Mouse (Mus musculus) erythroblast, embryonic 14.5 days (primary cell): ENCODE results near the gene Btbd19.

Experiments
- GATA1 ChIP-seq: IDR thresholded peaks from 2 replicates; pipeline ENCODE4 v1.6.1; 2012; ENCODE audit warnings: low read length, inconsistent platforms, mixed read lengths
- TAL1 ChIP-seq: IDR thresholded peaks from 3 replicates; pipeline ENCODE4 v1.6.1; 2012; ENCODE audit warnings: low read length, inconsistent platforms, mixed read lengths

- TF ChIP-seq TAL1 (no peak), GATA1 (no peak)
Measured at GRCm38 (mm10) chr4:117094626-117095361, 30.7 kb downstream of the Btbd19 start.
